Mouse (Mus musculus) embryonic facial prominence, embryonic 10.5 days (tissue): ENCODE results near the gene Cpsf3. TPM values are rescaled to one million over a fixed set of nuclear protein-coding genes. Genes with fewer than 3 reads are reported as not detected.

Source experiments
- DNase-seq: peaks from one replicate; pipeline ENCODE4 v3.0.0-alpha.2; 2017; ENCODE audit warnings: low spot score
- H3K27ac ChIP-seq: fragments of 300-500 bp; sonication (generic); replicated peaks from 2 replicates; pipeline ENCODE4 v1.5.1; 2016; ENCODE audit warnings: mild to moderate bottlenecking
- H3K27me3 ChIP-seq: fragments of 300-500 bp; sonication (generic); replicated peaks from 2 replicates; pipeline ENCODE4 v1.6.1; 2016; ENCODE audit warnings: low read depth, mild to moderate bottlenecking; ENCODE audit not compliant: poor library complexity, severe bottlenecking
- H3K36me3 ChIP-seq: fragments of 300-500 bp; sonication (generic); replicated peaks from 2 replicates; pipeline ENCODE4 v1.6.1; 2016; ENCODE audit warnings: mild to moderate bottlenecking, moderate library complexity
- H3K4me1 ChIP-seq: fragments of 300-500 bp; sonication (generic); 2 replicates; pipeline ENCODE4 v1.6.1; 2016
- H3K4me3 ChIP-seq: fragments of 300-500 bp; sonication (generic); 2 replicates; pipeline ENCODE4 v1.5.1; 2016; ENCODE audit warnings: mild to moderate bottlenecking, moderate library complexity
- H3K9me3 ChIP-seq: fragments of 300-500 bp; sonication (generic); 2 replicates; pipeline ENCODE4 v1.6.1; 2016; ENCODE audit warnings: mild to moderate bottlenecking
- WGBS: fragments of 180-500 bp; shearing (Covaris S2); methylation state at CpG from one replicate; pipeline ENCODE4 v1.1.7; 2016; 5-methylcytosine and 5-hydroxymethylcytosine counted together
- polyA plus RNA-seq: library from polyadenylated mRNA; unstranded; fragments of >200 nt; fragmentation: Nextera tagmentation; extraction: Ambion mirVana; gene quantifications from 2 replicates; pipeline ENCODE4 v1.2.1, GENCODE M21; 2016

Gene Cpsf3
- polyA plus RNA-seq, 1 experiment from 2014 or later: 130 TPM

DNA sequence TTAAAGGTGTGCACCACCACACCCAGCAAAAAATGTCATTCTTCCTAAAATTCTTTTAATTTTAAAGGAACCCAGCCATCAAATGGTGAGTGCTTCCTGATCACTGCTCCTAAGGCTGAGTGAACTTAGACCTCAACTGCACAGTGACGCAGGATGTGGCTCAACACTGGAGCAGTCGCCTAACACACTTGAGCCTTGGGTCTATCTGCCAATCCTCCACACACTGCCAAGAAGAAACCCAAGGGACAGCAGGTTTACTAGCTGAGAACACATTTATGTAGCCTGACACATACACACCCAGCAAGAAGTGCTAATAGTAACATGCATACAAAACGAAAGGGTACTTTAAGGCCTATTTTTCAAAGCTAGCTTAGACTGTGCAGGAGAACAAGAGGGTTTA lies 41.1 kb downstream of the Cpsf3 start:
- Histone ChIP-seq H3K4me3 (no peak overlapping the region), H3K36me3 (peaks cover 100% of the 10 kb centered on the region), H3K27me3 (no peaks in the 10 kb centered on the region), H3K27ac (no peak overlapping the region), H3K4me1 (no peaks in the 10 kb centered on the region), H3K9me3 (no peaks in the 10 kb centered on the region)
- DNase-seq: no peak
- 97% methylated on average over 3 of the region's 3 CpGs for WGBS

DNA sequence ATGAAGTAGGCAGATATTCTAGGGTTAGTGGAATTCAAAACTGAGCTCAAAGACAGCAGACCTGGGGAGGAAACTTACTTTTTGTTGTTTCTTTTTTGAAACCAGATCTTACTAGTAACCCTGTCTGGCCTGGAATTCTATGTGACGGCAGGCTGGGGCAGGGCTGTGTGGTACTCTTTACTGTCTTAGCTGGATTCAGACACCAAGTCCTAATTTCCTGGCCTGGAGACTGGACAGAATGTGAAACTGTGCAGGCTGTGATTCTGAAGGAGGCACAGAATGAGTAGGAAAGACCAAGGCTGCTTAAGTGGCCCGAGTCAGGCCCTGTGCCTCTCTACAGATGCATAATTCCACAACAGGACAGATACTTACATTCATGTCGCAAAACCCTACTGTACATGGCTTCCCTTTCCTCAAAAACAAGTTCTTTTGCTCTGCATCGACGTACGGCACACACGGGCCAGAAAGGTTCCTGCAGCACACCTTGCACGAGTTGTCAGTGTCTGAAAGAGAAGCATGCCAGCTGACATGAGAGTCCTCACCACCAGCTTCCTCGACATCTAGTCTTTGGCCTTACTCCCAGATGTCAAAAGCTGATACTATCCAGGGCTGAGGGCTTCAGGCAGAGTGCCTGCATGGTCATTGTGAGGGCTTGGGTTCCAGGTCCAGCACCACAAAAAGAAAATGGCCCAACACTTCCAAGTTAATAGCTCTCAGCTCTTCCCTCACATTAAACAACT lies 44.6 kb downstream of the Cpsf3 start:
- no peak overlapping the region for H3K4me3 ChIP-seq
- H3K9me3 ChIP-seq: no peaks in the 10 kb centered on the region
- H3K27me3 ChIP-seq: no peaks in the 10 kb centered on the region
- 91% methylated on average over 9 of the region's 9 CpGs for WGBS
- H3K27ac ChIP-seq: no peak overlapping the region
- peaks cover 97% of the 10 kb centered on the region for H3K36me3 ChIP-seq
- H3K4me1 ChIP-seq: no peaks in the 10 kb centered on the region
- no peak for DNase-seq

DNA sequence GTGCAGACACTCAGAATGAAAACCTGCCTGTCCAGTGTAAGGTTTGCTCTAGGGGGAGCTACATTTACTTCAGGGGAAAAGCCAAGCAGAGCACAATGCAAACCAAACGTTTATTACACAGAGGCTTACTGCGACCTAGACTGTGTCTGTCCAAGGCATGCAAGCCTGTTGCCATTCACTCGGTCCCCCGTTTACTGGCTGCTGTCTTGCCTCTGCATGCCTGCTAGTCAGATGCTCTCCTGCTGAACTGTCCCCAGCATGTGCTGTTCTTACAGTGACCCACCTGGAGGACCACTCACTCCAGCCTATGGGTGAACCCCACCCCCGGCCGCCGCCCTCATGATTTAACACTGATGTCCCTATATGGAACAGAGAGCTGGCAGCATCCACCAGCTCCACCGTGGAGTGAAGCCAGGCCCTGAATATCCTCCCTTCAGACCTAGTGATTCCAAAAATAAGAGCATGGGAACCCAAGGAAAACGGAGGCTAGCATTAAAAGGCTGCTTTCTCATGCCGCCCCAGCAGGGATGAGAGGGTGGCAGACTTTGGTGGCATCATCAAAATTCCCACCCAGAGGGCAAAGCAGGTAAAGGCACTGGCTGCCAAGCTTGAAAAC lies 45.9 kb downstream of the Cpsf3 start:
- Histone ChIP-seq H3K36me3 (peaks cover 97% of the 10 kb centered on the region), H3K9me3 (no peaks in the 10 kb centered on the region), H3K4me1 (no peaks in the 10 kb centered on the region), H3K4me3 (no peak overlapping the region), H3K27me3 (no peaks in the 10 kb centered on the region), H3K27ac (no peak overlapping the region)
- DNase-seq: no peak
- 90% methylated on average over 10 of the region's 10 CpGs for WGBS

DNA sequence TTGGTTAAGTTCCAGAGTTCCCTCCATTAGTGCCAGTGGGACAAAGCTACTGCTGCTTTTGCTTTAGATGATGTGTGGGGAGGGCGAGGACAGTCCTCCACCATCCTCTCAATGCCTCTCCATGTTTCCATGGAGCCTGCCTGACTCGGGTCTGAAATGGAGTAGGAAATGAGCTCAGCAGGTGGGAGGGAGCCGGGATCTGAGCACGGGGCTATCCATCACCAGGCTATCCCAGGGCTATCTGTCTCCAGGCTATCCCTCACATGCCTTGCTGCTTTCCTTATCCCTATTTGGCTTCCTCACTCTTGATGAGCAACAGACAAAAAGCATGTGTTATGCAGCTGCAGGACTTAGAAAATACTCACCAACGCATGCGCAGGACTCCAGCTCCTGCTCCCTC lies 46.5 kb downstream of the Cpsf3 start:
- Histone ChIP-seq H3K4me3 (no peak overlapping the region), H3K36me3 (peaks cover 97% of the 10 kb centered on the region), H3K9me3 (no peaks in the 10 kb centered on the region), H3K27me3 (no peaks in the 10 kb centered on the region), H3K27ac (no peak overlapping the region), H3K4me1 (no peaks in the 10 kb centered on the region)
- DNase-seq: no peak
- 81% methylated on average over 6 of the region's 6 CpGs for WGBS

DNA sequence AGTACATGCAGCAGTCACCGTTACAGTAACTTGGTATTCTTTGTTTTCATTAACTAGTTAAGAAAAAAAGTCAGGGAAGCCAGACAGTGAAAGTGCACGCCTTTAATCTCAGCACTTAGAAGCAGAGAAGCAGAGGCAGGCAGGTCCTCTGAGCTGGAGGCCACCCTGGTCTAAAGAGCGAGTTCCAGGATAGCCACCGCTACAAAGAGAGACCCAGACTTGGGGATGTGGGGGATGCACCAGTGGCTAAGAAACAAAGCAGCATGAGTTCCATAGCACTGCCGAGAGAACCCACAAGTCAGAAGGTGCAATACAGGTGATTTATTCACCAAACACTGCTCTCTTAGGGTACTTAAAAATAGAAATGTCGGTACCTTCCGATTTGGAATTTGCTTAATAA lies 47.8 kb downstream of the Cpsf3 start:
- no peaks in the 10 kb centered on the region for H3K27me3 ChIP-seq
- no peak for DNase-seq
- no peaks in the 10 kb centered on the region for H3K9me3 ChIP-seq
- H3K36me3 ChIP-seq: peaks cover 91% of the 10 kb centered on the region
- no peaks in the 10 kb centered on the region for H3K4me1 ChIP-seq
- WGBS: 93% methylated on average over 7 of the region's 7 CpGs
- H3K4me3 ChIP-seq: no peak overlapping the region
- no peak overlapping the region for H3K27ac ChIP-seq

DNA sequence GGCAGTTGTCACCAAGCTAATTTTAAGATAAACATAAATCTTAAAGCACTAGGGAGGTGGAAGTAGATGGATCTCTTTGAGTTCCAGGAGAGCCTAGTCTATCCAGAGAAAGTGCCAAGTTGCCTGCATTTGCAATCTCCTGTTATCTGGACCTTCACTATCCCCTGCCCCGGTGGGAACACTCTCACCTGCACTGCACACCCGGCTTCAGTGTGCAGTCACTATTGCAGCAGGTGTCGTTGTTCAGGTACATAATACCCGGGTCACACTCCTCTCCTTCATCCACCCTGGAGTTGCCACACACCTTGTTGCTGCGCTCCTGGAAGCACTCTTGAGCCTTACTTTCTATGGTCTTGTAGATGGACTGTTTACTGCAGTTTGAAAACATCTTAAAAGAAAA lies 48.6 kb downstream of the Cpsf3 start:
- H3K36me3 ChIP-seq: peaks cover 90% of the 10 kb centered on the region
- 91% methylated on average over 5 of the region's 5 CpGs for WGBS

DNA sequence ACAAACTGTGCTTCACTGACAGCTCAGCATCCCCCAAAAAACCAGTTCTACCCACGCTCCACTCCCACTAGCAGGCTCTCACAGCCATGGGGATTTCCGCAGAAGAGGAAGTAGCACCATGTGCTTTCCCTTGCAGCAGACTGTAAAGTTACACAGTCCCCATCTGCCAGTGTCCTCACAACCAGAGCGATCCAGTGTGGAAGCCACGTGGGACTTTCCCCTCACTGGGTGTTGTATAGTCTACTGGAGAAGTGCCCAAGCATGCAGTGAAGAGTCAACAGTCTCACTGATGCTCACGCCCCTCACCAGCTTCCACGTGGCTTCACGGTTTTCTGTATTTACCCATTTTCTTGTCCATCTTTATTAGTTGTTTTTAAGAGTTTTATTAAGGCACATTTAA lies 50.7 kb downstream of the Cpsf3 start:
- 91% methylated on average over 7 of the region's 7 CpGs for WGBS

More for the DNA sequence above, 48.6 kb downstream of the Cpsf3 start:
- no peak overlapping the region for H3K4me3 ChIP-seq
- no peaks in the 10 kb centered on the region for H3K9me3 ChIP-seq
- DNase-seq: no peak
- no peaks in the 10 kb centered on the region for H3K4me1 ChIP-seq
- H3K27ac ChIP-seq: no peak overlapping the region
- no peaks in the 10 kb centered on the region for H3K27me3 ChIP-seq

DNA sequence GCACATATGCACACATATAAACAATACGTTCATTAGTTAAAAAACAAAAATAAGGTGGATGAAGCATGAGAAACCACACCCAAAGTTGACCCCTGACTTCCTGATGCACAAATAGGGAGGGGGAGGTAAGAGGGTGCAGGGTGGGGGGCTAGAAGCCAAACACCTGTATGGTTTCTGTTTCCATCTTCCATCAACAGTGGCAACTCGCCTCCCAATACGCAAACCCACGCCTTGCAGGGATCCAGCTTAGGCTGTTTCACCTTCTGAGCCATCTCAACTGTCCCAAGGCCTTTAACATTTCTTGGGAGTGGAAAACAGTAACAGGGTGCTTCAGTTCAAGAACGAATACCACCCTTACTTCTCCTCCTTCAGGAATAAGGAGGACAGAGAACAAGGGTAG lies 52.0 kb downstream of the Cpsf3 start:
- DNase-seq: no peak
- Histone ChIP-seq H3K36me3 (peaks cover 88% of the 10 kb centered on the region), H3K4me1 (no peaks in the 10 kb centered on the region), H3K27ac (no peak overlapping the region), H3K9me3 (no peaks in the 10 kb centered on the region), H3K27me3 (no peaks in the 10 kb centered on the region), H3K4me3 (no peak overlapping the region)
- WGBS: 93% methylated on average over 5 of the region's 5 CpGs

More for the DNA sequence above, 50.7 kb downstream of the Cpsf3 start:
- Histone ChIP-seq H3K27ac (no peak overlapping the region), H3K4me3 (no peak overlapping the region), H3K9me3 (no peaks in the 10 kb centered on the region), H3K36me3 (peaks cover 90% of the 10 kb centered on the region), H3K4me1 (no peaks in the 10 kb centered on the region), H3K27me3 (no peaks in the 10 kb centered on the region)
- no peak for DNase-seq

DNA sequence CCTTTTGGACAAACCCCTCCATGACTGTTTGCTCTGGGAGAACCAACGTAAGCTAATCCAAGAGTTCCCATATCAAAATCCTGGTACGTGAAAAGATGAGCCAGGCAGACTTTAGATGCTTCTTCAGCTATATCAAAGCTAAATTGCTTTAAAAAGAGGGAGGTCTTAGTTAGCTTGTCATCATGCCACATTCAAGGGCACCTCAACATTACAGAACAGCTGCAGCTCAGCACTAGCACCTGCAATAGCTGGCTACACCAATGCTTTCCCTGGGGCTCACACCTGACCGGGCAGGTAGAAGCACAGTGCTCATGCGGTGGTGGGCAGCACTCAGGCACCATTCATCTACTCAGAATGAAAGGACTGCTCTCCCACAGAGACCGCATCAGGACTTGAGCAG lies 55.5 kb downstream of the Cpsf3 start:
- H3K27ac ChIP-seq: no peak overlapping the region
- H3K36me3 ChIP-seq: peaks cover 85% of the 10 kb centered on the region
- H3K9me3 ChIP-seq: no peaks in the 10 kb centered on the region
- WGBS: 94% methylated on average over 5 of the region's 5 CpGs
- H3K27me3 ChIP-seq: no peaks in the 10 kb centered on the region
- H3K4me1 ChIP-seq: no peaks in the 10 kb centered on the region
- no peak overlapping the region for H3K4me3 ChIP-seq
- DNase-seq: no peak

DNA sequence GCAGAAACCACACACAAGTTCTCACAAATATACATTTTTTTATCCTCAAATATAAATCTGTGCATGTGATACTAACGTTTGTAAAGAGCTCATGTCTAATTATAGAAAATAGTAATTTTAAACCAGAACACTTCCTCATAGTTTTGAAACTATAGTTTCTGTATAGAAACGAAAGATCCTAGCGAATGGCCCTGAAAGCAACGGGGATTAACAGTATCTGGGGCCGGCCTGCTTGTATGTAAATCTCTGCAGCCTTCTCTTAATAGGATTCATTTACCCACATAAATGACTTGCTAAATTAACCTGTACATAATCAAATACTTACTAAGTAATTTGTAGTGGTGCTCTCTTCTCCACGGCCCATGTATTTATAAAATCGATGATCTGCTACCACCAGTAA lies 61.8 kb downstream of the Cpsf3 start:
- Histone ChIP-seq H3K4me1 (no peaks in the 10 kb centered on the region), H3K36me3 (peaks cover 83% of the 10 kb centered on the region), H3K4me3 (no peak overlapping the region), H3K27me3 (no peaks in the 10 kb centered on the region), H3K27ac (no peak overlapping the region), H3K9me3 (peaks cover 2% of the 10 kb centered on the region; the same call in 1 of the 2 replicates)
- no peak for DNase-seq
- 95% methylated on average over 7 of the region's 7 CpGs for WGBS

DNA sequence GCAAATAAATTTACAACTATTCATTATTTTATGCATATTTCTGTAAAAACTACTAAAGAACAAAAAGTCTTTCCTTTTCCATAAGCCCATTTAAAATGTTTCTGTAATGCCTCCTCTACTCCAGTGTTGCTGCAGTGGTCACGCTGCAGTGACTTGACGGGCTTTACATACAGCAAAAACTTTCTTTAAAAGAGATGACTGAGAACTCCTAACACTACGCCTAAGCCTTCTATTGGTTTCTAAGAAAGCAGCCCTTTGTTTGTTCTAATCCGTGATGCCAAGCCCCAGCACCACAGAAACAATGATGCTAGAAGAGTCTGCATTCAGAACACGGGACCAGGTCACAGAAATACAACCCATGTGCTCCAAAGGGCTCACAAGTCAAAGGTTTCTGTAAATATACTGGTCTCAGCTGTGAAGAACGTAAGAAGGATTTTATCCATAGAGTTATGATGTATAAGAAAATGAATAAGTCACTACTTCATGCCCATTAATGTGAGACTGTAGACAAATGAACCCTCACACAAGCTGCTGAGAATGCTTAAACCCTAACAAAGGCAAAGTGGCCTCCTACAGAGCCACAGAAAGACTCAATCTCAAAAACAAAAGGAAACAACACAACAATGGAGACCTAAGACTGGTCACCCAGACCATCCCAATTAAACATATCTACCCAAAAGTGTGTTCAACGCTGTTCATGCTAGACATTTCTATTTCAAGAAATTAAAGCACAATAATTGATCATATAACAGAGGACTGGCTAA lies 65.1 kb downstream of the Cpsf3 start:
- 48% methylated on average over 7 of the region's 7 CpGs for WGBS
- H3K27ac ChIP-seq: no peak overlapping the region
- no peaks in the 10 kb centered on the region for H3K27me3 ChIP-seq
- no peaks in the 10 kb centered on the region for H3K4me1 ChIP-seq
- no peak overlapping the region for H3K4me3 ChIP-seq
- peaks cover 5% of the 10 kb centered on the region; the same call in 1 of the 2 replicates for H3K9me3 ChIP-seq
- no peak for DNase-seq
- peaks cover 89% of the 10 kb centered on the region for H3K36me3 ChIP-seq

DNA sequence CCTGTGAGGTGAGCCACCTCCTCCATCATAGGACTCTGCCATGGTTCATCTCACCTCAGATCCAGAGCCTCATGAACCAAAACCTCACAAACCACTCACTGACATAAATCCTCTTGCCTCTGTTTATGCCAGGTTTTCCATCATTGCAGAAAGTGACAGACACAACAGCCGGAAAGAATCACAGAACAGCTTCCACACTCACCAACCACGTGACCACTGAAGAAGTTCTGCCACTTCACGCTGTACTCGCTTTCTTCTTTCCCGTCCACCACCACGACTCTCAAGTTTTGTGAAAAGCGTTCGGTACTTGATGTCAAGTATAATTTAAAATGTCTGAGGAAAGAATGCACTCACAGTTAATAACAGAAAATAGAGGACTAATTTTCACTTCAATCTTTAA lies 68.5 kb downstream of the Cpsf3 start:
- WGBS: 96% methylated on average over 8 of the region's 8 CpGs
- no peak overlapping the region for H3K4me3 ChIP-seq
- peaks cover 5% of the 10 kb centered on the region; the same call in 1 of the 2 replicates for H3K9me3 ChIP-seq
- DNase-seq: no peak
- no peaks in the 10 kb centered on the region for H3K27me3 ChIP-seq
- no peak overlapping the region for H3K27ac ChIP-seq
- H3K36me3 ChIP-seq: peaks cover 84% of the 10 kb centered on the region
- no peaks in the 10 kb centered on the region for H3K4me1 ChIP-seq

DNA sequence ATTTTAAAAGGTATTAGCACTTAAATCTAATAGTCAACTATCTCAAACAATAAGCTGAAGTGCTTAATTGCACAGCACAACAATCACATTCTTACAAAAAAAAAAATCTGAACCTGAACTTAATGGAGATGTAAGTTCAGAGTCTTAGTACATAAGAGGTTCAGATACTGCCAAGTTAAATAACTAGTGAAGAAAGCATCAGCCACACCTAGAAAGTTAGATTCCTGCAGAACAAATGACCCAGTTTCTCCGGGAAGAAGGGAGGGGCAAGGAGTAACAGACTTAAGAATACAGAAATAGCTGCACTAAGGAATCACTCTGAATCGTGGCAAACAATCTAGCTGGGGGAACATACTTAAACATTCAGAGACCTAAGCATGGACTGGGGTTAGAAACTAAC lies 77.5 kb downstream of the Cpsf3 start:
- no peaks in the 10 kb centered on the region for H3K27me3 ChIP-seq
- H3K36me3 ChIP-seq: peaks cover 30% of the 10 kb centered on the region
- H3K27ac ChIP-seq: no peak overlapping the region
- no peaks in the 10 kb centered on the region for H3K9me3 ChIP-seq
- WGBS: 86% methylated on average over 2 of the region's 2 CpGs
- no peak for DNase-seq
- no peak overlapping the region for H3K4me3 ChIP-seq
- no peaks in the 10 kb centered on the region for H3K4me1 ChIP-seq
